Mouse (Mus musculus) CD4-positive, CD25-positive, alpha-beta regulatory T cell, adult 2 months (primary cell): ENCODE data around the gene B4galt4.
"Not testable (repeated sequence)": the region's sequence is repeated elsewhere in the genome, so short reads cannot be mapped to it uniquely, and the experiment has no call there.

ENCODE experiments used
- DNase-seq: peaks from one replicate; pipeline ENCODE4 v3.0.0-alpha.2; 2012; ENCODE audit warnings: low read depth, low spot score

The B4galt4 gene

DNA sequence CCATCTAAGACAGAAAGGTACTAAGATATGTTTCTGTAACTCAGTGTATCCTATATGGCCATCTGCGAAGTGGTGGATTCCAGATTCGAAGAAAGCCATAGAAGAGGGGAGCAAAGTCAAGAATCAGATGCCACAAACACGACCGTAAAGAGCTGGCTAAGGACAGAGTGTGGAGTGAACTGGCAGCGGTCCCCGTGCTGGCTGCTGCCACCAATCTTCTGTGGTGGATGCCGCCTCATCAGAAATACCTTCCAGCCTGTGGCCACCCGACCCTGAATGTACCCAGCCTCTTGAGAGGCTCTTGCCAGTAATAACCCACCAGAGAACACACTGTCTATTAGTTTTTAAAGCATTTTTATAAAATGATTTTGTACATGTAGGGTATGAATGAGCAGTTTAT is 26.3 kb downstream of the B4galt4 start:
- no peak for DNase-seq

DNA sequence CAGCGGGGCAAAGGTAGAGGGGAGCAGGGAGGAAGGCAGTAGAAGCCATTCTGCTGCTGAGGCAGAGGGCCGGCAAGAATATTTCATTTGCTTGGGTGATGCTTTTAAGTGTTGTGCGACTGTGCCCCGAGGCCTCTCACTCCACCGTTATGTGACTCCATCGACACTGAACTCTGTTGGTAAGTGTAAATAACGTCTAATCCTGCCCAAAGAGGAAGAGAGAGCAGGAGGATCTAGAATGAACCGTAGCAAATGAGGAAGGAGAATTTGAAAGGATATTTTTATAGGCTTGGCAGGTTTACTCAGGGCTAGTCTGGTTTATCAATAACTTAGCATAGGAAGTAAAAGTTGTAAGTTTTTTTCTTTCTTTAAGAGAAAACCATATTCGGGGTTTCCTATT is 27.5 kb downstream of the B4galt4 start:
- no peak for DNase-seq

DNA sequence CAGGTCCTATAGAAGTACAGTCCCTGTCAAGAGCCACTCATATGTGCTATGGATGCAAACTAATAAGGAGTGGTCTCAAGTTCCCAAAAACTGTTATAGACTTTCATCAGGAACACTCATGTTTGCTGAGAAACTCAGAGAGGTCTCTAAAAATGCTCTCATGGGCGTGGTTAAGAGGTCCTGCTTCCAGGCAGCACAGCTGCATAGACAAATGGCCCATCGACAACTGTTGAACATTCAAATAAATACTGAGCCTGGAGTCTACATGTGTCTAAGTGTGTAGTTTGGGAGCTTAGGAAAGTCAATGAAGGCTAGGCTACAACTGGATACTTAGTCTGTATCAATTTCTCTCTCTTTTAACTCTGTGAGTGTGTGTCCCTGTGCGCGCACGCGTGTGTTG is 29.1 kb downstream of the B4galt4 start:
- DNase-seq, result no peak

DNA sequence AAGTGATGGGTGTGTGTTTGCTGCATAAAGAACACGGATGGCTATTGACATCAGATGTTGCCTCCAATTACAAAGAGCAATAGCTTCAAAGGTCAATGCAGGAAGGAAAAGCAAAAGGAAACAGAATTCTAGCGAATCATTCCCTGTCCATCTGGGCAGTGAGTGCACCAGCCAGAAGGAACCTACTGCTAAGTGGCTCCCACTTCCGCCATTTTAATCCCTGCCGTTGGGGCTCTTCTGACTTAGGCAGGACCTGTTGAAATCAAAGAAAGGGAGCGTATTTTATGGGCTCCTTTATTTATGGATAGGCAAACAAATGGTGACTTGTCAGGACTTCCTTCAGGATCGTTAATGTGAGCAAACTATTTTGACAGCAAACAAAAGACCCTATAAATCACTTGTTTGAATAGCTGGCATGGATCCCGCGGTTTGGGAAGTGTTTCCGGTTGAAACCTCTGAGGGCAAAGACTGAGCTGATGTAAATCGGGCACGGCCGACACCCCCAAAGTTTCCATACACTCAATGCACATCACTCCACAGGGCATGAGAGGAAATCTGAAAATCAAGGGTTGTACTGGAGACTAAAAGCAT is 30.9 kb downstream of the B4galt4 start:
- DNase-seq, result no peak

DNA sequence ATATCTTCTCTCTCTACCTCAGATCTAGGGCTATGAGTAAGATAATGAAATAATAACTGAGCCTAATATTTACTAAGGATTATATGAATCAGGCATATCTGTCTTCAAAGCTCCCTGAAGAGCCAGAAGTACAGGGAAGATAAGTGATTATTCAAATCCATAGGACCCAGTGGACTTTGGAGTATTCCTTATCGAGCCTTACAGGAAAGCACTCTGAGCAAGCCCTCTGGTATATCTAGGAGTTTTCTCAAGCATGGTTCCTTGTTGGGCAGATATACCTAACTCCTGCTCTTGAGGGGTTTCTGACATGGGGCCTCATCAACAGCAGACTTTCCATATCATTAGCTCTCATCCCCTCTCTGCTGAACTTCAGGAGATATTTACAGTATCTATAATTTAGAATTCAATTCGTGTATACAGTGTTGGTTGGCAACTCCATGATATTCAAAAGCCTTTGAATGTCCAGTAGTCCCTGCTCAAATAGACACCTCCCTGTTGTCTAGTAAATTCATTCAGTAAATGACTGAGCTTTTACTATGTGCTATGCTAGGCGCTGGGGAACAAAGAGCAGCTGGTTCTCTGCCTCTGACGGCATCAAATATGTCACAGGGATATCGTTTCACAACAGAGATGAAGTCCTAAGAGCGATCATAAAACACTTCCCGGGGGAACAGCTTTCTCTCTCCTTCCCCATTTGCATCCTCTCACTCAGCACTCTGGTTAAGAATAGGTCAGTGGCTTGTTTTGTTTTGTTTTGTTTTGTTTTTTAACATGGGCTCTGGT is 33.1 kb downstream of the B4galt4 start:
- DNase-seq, result no peak

DNA sequence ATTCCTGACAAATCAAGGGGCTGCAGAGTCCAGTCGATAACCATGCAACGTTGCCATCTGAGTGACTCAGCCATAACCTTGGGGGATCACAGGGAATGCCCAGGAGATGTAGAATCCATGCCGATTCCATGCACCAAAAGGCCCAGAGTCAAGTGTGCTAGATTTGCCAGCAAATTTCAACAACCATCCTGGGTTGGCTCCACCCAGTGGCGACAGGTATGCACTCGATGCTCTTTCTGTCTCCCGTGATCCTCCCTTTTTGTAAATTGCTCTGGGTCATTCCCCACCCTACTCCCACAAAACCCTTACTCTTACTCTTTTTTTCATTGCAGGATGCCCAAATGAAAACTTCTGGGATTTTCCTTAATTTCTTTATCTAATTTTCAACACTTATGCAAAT is 34.3 kb downstream of the B4galt4 start:
- DNase-seq, result no peak

DNA sequence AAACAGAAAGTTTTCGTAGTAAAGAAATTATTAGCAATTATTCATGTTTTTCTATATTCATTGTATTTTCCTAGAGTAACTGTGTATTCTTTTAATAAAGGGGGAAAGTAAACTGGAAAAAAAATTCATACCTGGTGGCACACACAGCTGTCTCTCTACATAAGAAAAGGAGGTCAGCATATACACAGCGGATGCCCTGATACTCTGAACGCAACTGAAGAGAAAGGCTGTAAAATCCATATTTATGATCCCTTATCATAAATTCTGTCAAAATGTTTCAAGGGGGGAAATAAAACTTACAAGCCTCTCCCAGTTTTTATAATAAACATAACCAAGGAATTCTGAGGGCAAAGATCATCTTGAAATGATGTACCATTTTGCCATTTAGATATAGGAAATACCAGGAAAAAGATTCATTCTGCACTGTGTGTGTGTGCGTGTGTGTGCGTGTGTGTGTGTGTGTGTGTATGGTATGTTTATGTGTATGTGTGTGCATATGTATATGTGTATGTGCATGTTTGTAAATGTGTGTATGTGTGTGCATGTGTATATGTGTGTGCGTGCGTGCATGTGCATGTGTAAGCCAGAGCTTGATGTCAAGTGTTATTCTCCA is 39.0 kb downstream of the B4galt4 start:
- no peak for DNase-seq

DNA sequence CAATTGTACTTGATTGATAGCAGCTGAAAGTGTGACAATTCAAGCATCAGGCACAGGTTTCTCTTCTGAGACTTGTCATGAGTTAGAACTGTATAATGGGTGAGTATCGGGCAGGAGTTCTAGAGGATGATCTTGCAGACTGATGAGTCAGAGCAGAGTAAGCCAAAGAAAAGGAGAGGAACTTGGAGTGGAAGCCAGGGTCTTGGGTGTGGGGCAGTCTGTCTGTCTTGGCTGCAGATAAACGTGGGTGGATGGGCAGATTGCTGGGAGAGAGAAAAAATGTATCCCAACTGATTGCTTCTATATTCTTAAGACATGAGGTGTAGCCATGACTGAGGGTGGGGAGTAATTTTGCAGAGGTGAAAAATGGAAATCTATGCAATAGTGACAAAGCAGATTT is 39.9 kb downstream of the B4galt4 start:
- no peak for DNase-seq

DNA sequence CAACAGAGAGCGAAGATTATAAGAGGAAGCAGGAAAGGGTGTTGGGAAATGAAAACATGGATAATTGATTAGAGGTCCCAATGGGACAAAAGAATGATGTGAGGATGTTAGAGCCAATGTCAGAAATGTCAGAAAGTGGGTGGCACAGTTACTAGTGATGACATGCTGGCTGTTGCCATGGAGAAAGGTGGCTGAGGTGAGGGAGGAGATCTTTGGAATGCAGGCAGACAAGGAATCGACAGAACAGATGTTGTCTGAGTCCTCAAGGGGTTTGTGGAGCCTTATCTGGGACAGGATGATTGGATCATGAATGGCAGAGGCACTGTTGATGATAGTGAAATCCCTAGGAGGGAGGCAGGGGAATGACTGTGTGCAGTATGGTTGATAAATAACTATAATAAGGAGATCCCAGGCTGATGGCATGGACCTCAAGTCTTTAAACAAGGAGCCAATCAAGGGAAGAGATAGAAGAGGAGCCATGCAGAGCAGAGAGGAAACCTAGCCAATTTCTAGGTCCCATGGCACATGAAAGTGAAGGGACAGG is 40.5 kb downstream of the B4galt4 start:
- DNase-seq, result no peak

DNA sequence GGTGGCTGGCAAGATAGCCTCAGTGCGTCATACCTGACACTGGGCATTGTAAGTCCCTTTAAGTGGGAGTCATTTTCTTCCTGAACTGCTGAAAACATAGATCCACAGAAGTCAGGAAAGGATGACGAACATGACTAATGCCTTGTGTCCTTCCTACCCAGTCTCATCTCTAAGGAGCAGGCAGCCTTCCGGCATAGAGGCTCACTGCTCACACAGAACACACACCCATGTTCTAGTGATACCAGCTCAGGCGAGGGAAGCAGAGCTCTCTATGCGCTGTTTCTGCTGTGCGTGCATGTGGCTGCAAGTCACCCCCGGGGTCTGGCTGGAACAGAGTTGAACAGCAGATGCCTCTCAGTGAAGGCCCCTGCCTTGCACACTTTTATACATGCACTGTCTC is 43.2 kb downstream of the B4galt4 start:
- no peak for DNase-seq

DNA sequence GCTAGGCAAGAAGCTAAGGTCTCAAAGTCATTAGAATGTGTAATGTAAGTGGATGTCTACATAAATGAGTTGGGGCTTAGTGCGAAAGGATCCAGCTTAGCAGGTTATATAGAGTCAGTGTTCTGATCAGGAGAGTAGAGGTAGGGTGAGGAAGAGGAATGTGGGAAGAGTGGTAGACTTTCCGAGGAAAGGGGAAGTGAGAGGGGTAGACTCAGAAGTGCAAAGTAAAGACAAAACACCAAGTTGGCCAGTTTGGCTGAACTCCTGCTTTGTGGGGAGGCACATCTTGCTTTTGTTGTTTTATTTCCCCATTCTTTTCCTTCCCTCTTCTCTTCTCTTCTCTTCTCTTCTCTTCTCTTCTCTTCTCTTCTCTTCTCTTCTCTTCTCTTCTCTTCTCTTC is 47.0 kb downstream of the B4galt4 start:
- no peak for DNase-seq

DNA sequence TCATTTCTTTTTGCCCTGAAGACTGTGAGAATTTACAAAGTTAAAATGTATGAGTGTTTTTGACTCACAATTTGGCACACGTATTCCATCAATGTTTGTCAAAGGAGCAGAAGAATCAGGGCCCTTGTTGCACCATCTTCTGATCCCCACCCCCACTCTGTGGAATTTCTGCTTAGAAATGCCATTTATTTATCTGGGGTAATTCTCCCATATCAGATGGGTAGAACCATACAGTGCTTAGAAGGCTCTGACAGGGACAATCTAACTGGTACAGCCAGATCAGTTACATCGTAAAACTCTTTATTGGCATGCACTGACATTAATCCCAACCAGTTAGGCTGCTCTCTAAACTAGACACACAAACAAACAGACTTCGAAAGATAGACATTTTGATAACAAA is 47.9 kb downstream of the B4galt4 start:
- DNase-seq, result no peak

DNA sequence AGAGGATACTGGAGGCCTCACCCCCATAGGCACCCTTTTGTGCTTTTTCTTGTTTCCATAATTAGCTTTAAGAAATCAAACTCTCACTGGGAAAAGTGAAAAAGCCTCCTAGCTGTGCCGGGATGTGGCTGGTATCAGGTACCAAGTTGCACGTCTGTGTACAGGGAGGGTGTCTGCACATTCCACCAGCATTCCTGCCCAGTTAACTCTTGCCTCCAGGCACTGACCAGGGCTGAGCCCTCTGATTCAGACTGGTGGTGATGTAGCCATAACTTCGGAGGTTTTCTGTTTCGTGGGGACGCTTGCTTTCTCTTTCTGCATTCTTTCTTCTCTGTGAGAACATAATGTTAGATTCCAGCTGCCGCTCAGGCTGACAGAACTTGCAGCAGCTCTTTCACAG is 51.1 kb downstream of the B4galt4 start:
- no peak for DNase-seq

DNA sequence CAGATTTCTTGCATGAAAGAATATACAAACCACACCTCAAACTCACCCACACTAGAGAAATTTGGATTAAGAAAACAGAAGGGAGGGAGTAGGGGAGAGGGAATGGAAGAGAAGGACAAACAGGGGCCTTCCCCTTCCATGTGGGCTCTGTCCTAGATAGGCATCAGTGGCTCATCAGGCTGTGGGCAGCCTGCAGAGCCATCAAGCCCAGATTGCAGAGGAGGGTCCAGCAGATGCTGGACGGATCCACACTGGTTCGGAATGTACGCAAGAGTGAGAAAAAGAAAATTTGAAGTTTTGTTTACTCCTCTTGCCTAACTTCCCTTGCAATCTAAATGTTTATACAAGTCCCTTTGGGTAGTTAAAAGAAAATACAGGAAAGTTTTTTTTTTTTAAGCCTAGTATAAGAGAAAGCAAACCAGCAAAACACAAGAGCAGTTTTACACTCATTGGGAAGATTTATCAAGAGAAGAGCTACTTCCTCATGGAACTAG is 56.9 kb downstream of the B4galt4 start:
- no peak for DNase-seq

DNA sequence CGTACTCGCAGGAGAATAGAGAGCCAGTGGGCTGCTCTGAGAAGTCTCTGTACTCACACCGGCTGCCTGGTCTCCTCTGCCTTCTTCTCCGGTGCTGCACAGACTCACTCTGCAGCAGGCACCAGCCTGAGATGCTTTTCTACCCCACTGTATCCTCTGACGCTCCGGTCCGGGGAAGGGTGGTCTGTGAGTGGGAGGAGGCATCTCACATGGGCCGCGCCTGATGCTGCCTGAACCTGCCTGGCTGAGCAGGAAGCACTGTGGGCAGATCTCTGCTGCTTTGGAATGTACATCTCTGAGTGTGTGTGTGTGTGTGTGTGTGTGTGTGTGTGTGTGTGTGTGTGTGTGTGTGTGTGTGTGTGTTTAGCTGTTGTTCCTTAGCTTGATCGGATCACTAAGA is 58.0 kb downstream of the B4galt4 start, which contains the start of gene Upk1b:
TSS of gene Upk1b (minus strand) at position 238 of the 400 bp plus-strand sequence.
- peak; percentile 14 for DNase-seq

DNA sequence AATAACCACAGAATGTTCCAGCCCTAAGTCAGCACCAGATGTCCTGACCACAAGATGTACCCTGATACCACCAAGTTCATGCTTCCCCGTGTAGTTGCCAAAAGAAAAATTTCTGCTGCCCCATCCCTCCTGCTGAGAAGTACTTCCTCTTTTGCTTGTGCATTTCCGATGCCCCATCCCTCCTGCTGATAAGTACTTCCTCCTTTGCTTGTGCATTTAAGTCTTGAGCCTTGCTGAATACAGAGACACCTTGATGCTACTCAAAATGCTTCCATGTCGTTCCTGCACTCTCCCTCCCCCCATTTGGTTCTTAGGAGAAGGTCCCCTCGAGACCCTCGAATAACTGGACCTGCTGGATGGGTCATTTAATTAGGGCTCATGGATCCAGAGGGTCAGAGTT is 65.7 kb downstream of the B4galt4 start:
- DNase-seq, result not testable (repeated sequence)

DNA sequence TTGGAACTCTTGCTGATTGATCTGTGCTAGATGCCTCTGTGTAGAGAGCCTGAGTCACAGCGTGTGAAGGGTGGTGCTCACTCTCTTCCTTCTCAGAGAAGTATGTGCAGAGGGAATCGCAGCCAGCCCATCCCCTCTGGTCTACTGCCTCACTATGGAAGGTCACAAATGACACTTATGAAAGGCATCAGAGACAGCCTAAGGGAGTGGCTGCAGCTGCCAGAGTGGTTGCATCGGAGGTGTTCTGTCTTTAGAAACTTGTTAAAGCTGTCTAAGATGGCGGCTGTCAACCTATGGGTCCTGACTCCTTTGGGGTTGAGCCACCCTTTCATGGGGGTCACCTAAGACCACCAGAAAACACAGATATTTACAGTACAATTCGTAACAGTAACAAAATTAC is 68.1 kb downstream of the B4galt4 start:
- DNase-seq, result no peak

DNA sequence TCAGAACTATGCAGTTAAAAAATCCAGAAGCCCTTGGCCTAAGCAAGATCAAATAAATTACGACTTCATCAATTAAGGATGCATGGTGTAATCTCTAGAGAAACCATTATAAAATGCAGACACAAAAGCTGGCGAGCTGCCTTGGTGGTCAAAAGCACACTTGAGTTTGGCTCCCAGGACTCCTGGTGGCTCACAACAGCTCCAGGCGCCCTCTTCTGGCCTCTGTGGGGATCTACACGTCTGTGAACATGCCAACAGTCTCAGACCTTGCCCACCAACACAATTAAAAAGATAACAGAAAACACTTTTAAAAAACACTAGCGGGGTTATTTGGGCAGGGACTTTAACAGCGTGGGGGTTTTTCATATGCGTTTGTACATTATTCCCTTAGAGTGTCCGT is 70.5 kb downstream of the B4galt4 start:
- peak; percentile 78 for DNase-seq
